Mouse (Mus musculus): ENCODE results near the gene Shc3.

- TF ChIP-seq POLR2A (IDR thresholded peaks at IDR 0.05; ENCODE audit: low read depth, low read length) (no peak), CTCF (conservative IDR thresholded peaks at IDR 0.05; ENCODE audit: insufficient read depth, insufficient read length, low read depth, low read length) (no peak)
Measured at GRCm38 (mm10) chr13:51552233-51552632, 17.0 kb downstream of the Shc3 start.

Measured in kidney, adult 2 months (tissue).